Mouse (Mus musculus): ENCODE measurements around the gene Hnf4a.
"Not testable (repeated sequence)": the region's sequence is repeated elsewhere in the genome, so short reads cannot be mapped to it uniquely, and the experiment has no call there.

The Hnf4a gene

DNA sequence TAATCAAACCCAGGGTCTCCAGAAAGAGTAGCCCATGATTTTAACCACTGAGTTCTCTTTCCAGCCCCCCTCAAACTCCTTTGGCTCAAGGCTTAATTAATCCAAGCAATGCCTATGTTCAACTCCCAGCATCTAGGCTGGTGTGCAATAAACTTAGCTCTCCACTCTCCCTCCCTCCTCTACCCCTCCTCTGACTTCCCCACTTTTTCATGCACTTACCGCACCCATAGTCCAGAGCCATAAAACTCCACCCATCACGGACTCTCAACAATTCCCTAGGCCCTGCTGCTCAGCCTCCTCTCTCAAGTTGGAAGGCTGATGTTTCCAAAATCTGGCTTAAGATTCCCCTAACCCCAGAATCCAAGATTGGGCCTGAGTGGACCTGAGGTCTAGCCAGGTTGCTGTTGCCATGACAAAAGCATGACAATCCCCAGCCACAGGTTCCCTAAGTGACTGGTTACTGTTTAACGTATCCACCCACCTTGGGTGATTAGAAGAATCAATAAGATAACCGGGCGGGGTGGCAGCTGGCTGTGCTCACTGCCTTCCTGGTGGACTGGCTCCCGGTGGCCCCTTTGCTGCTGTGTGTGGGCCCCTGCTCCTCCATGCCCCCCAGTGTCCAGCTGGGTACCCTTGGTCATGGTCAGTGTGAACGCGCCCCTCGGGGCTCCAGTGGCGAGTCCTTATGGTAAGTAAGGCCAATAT lies at the start of gene Hnf4a:
Hnf4a (plus strand) TSS at position 509 of the 705 bp plus-strand sequence.
- no peak for DNase-seq (ENCODE audit: low read depth)

DNA sequence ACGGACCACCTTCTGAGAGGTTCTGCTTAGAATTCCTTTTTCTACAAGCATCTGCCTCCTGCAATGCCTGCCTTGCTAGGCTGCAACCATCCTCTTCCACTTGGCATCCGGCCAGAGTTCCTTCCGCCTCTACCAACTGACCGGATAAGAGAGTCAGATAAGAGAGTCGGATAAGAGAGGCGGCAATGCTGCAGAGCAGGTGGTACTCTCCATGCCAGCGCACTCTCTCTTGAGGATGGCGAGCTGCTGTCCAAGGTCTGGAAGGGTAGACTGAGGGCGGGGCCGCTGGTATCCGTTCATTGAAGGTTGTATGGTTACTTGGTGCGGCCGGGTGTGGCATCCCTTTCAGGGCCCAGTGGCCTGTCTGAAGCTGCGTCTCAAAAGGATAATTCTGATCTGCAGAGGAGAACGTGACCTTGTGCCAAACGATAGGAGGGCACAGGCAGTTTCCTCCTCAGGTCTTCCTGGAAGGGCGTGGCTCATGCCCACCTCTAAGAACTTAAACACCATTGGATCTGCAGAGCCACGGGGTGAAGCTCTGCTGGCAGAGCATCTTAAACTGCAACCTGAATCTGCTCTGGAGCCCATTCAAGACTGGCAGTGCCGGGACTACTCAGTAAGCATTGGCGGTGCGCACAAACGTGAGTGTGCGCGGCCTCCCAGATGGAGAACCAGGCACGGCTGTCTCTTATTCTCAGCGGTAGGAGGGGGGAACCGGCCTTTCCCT lies 47.9 kb upstream of the Hnf4a start:
- peak; percentile 7 for DNase-seq (ENCODE audit: low read depth)

DNA sequence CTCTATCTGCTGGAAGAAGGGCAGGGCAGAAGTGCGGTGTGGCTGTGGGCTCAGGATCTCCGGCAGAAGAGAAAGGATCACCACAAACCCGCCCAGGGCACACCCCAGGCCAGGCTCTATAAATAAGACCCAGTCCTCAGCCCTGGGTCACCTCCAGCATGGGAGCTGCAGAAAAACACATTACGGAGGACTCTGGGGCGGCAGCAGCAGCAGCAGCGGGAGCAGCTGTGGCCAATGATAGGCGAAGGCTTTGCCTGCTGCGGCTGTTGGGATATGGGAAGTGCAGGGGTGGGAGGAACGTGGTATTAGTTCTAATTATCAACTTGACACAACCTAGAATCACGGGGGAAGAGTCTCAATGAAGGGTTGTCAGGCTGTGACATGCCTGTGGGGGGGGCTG lies 47.2 kb upstream of the Hnf4a start:
- DNase-seq (ENCODE audit: low read depth) = no peak

DNA sequence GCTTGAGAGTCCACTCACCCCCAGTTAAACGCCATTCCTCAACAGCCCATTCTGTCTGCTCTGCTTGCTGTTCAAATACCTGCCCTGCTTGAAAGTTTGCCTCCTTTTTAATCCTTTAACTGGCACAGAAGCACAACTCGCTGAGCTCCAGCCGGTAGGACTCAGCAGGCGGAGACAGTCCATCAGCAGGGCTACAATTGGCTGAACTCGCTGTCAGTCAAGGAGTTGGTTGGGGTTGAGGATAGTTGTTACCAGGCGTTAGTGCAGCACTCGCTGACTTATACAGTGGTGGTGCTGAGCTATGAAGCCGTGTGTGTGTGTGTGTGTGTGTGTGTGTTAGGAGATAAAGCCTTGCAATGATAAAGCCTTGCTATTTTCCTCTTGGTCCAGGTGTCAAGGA lies 46.0 kb upstream of the Hnf4a start:
- no peak for DNase-seq (ENCODE audit: low read depth)

DNA sequence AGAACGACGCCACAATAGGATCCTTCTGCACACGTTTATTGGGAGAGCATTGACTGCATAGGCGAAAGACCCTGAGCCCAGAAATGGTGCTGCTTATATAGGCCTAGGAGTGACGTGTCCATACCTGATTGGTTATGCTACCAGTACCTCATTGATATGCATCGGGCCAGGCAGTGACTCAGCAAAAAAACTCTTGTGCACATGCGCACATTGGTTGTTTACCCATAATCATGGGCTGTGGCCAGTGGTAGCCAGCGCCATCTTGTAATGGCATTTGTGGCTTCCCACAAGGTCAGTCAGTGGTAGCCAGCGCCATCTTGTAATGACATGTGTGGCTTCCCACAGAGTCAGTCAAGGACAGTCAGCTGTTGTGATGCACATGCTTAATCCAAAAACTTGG lies 45.3 kb upstream of the Hnf4a start:
- not testable (repeated sequence) for DNase-seq (ENCODE audit: low read depth)

DNA sequence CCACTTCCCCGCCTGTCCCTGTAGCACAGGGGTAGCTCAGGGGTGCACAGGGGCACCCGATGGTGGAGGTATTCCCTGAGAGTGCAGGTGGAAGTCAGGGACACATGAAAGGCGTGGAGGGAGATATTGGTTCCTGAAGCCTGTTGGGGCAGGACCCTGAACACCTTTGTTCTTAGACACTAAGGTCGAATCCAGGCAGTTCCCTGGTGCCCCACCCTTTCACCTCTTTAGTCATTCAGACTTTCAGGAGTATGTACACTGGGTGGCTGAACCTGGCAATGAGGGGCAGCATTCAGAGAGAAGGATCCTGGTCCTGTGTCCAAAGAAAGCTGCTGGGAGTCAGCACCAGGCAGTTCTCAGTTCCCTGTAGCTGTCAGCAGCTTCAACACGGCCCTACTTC lies 44.2 kb upstream of the Hnf4a start:
- DNase-seq (ENCODE audit: low read depth) = no peak

DNA sequence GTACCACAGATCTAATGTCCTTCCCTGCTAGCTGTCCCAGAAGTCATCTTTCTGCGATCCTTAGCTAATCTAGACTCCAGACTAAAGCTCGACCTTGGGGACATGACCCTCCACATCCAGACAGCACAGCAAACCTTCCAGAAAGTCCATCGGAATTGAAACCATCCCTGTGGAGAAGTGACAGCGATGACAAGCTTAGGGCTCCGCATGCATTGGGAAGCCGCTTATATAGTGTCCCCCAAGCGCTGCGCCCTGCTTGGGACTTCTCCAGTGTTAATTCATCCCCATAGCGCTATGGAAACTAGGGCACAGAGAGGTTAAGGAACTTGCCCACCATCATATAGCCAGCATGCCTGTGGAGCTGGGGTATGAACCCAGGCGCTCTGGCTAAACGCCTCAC lies 43.8 kb upstream of the Hnf4a start:
- DNase-seq (ENCODE audit: low read depth) = no peak

DNA sequence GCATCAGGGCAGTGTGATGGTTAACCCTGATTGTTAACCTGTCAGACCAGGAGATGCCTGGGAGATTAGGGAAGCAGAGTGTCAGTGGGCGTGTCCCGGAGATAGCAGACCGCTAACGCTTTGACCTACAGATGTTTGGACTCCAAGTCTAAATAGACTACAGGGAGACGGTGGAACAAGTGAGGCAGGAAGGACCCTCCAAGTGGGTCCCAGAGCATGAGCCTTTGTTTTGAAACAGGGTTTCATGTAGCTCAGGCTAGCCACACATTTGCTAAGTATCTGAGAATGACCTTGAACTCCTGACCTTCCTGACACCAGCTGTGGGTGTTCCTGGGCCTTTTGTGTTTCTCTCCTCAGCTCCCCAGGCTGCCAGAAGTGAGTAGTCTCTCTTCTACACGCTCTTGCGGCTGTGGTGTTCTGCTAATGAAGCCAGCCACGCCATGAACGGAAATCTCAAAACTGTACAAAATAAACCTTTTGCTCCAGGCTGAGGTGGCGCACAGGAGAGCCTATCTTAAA lies 43.3 kb upstream of the Hnf4a start:
- DNase-seq (ENCODE audit: low read depth) = no peak

DNA sequence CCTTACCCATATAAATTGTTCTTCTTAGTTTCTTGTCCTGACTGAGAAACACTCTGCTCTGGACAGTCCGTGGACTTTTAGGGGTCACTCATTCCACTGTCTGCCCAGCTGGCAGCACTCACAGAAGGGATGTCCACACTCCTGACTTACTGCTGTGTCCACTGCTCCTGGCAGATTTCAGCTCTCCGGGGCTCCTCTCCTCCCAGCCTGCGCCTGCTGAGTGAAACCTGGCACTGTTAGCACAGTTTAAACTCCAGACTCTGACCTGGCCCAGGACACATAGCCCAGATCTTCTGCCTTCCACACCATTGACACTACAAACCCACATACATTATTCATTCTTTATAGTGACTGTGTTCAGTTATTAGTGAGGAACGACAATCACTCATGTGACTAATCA lies 42.6 kb upstream of the Hnf4a start:
- no peak for DNase-seq (ENCODE audit: low read depth)

DNA sequence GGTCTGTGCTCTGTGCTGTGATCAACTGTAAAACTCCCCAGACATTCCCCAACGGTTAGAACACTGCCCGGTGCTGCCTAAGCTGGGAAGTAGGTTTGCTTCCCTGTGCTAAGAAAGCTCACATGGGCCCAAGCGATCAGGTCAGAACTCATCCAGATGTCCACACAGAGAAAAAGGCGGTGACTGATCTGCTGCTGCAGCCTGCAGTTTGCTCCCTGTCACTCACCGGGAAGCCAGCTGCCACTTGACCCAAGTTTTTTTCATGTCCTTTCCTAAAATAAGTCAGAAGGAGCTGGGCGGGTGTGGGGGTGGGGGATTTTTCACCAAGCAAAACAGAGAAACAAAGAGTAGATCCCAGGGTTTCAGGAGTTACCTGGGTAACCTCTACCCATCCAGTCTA lies 42.0 kb upstream of the Hnf4a start:
- no peak for DNase-seq (ENCODE audit: low read depth)

DNA sequence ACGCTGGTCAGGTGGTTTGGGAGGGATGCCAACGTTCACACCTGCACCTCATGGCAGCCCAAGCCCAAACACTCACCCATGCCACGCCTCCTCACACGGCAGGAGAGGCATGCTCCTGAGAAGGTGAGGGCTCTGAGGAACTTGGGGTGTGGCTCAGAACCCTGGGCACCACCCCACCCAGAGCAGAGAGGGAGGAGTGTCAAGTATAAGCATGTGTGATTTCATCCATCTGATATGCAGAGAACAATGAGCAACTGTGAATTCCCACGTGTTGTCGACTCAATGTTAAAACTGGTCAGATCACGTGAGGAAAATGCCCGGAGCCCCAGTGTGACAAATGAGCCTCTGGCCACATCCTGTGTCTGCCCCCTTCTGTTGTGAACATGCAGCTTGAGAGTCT lies 39.8 kb upstream of the Hnf4a start:
- DNase-seq (ENCODE audit: low read depth) = no peak

DNA sequence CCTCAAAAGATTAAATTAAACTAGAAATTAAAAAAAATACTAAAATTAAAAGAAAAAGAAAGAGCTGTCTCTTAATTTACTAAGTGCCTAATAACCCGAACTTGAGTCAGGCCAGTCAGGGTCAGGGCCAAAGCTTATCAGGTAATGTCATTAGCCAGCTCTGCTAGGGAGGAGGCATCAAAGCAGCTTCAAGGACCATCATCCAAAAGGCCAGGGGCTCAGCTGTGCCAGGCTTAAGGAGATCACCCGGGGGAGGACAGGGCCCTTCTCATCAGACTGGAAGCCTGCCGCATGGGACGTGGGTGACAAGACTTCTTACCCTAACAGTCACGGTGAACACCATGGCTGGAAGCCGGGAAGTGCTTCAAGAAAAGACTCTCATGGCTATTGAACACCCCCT lies 39.0 kb upstream of the Hnf4a start:
- DNase-seq (ENCODE audit: low read depth) = no peak

DNA sequence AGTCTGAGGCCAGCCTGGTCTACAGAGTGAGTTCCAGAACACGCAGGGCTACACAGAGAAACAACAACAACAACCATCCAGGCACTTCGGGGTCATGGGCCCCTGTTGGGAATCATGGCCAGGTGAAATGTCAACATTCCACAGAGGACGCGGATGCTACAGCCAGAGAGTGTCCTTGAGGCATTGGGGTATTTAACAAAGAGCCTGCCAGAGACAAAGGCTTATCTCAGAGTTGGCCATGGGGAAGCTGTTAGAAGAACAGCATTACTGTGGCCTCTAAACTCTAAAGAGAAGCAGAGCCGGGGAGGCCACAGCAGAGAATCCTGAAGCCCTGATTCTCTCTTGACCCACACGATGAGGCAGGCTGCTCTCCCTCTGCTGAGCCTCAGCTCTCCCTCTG lies 37.7 kb upstream of the Hnf4a start:
- DNase-seq (ENCODE audit: low read depth) = no peak

DNA sequence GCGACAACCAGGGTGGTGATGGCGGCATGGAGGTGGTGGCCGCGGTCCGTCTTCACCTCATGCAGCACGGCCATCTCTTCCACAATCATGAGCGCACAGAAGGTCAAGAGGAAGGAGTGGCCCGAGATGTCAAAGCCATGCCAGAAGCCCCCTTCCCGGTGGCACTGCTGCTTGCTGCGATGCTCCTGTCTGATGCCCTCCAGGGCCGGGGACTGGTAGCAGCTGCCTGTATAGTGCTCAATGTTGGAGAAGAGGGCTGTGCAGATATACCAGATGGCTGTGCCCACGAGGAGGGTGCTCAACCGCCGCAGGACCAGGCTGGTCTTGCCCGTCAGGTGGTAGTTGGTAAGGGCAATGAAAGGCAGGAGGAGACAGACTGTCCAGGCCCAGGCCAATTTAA lies 36.9 kb upstream of the Hnf4a start:
- DNase-seq (ENCODE audit: low read depth) = no peak

DNA sequence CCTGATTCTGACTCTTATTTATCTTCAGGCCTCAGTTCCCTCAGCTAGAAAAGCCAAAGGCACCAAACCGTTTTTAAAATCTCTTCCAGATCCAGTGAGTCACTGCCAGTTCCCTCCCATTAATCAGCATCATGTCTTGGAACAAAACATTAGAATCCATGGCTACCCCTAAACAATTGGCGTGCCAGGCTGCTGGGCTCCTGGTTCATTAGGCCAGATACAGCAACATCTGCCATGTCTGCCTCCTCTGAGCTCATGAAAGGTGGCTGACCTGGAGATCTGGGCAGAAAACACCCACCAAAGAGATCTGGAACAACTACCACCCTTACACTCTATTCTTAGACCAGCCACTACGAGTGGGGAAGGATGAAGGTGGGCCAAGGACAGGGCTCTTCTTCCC lies 35.5 kb upstream of the Hnf4a start:
- DNase-seq (ENCODE audit: low read depth) = no peak

DNA sequence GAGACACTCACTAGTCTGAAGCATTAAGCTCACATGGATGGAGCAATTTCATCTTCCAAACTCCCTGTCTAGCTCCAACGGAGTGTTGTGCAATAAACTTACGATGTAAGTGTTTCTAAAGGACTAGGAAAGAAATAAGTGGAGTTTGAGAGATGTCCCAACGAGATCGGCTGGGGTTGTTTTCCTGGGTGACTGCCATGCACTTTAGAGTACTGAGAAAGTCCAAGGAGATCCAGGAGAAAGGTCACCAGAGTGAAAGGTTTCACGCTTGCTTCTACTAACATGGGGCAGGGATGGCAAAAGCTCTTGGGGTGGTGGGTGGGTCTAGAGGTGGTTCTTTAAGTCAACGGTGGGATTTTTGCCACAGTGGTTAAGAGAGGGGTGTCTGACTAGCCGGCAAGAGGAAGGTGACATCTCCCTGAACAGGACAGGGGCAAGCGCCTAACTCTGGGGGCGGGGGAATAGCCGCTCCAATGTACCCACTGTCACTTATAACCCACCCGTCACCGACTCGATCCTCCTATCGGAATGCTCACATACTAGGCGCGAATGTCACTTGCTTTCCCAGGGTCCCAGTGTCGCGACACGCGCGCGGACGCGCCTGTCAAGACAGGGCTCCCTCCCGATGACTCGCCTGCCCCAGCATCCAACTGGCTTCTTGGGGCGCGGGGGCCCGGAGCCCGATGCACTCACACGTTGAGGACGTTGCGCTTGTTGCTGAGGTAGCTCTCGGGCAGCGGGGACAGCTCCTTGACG lies 34.7 kb upstream of the Hnf4a start:
- DNase-seq (ENCODE audit: low read depth) = peak; percentile 11

DNA sequence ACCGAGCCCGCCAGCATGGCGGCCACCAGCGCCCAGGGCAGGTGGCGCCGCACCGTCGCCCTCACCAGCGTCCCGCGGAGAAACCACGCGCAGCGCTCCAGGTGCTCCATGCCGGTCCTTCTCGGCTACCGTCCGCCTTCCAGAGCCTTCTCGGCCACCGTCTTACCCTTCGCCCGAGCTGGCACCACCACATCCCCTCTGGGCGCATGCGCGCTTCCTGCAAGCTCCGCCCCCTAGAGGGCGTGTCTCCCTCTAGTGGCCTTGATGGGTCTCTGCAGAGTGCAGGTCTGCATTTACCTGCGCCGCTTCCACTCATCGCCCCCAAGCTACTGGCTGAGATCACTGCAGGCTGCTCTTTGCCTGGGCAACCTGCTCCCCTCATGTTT lies 34.1 kb upstream of the Hnf4a start, which contains the start of gene Fitm2:
Fitm2 (minus strand) TSS at position 164 of the 386 bp plus-strand sequence.
- DNase-seq (ENCODE audit: low read depth) = peak; percentile 96

DNA sequence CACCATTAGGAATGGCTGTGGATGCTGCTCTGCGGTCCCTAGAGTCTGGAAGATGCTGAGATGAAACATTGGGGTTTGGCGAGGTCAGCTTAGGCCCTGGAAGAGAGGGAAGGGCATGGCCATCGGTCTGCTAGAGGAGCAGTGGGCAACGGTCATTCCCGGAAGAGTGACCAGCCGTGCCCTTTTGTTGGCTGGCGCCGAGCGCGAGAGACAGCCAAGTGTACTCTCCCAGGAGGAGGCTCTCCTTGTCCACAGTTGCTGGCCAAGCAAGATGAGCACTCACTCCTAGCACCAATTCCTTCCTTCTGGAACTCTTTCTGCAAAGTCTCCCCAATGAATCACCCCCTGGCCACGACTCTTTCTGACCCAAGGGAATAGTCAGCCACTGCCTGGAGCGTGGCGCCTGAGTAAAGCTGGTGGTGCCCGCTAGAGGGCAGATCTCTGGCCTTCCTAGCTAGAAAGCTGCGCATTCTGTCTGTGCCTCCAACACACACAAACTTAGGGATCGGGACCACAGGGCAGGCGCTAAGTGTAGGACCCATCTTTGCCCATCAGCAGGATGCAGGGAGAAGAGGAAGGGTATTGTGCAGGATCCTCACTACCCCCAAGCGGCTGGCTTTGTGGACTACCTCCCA lies 26.3 kb upstream of the Hnf4a start:
- DNase-seq (ENCODE audit: low read depth) = no peak

DNA sequence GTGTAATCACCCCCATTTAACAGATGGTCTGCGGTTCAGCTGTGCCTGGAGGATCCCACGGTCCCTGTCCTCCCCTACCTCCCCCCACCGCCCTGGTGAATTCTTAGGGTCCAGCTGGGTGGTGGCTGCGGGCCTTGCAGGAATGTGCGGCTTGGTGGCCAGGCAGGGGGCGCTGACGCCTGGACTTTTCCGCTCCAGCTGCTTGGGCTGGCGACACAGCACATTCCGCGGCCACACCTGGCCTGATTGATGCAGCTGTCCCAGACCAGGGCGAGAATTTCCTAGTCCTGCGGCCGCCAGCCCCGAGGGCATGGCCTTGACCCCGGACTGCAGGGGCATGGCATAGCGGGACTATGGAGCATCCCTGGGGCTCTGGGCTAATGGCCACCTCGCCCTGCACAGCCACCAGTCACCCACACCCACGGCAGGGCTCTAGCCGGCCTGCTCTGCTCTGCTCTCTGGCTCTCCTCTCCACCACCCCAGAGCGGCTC lies 25.0 kb upstream of the Hnf4a start:
- DNase-seq (ENCODE audit: low read depth) = no peak

DNA sequence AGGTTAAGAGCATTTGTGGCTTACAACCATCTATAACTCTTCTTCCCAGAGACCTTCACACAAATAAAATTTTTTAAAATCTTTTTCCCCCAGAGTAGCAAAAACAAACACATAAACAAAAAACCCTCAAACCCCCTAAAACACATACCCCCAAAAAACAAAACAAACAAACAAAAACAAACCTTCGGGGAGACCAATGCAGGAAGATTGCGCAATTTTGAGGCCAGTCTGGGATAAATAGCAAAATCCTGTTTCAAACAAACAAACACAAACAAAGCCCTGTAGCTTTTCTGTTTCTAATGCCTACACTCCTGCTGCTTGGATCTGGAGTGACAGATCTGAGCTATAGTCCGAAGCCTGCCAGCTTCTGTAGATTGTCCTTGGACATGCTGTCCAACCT lies 19.2 kb upstream of the Hnf4a start:
- no peak for DNase-seq (ENCODE audit: low read depth)

DNA sequence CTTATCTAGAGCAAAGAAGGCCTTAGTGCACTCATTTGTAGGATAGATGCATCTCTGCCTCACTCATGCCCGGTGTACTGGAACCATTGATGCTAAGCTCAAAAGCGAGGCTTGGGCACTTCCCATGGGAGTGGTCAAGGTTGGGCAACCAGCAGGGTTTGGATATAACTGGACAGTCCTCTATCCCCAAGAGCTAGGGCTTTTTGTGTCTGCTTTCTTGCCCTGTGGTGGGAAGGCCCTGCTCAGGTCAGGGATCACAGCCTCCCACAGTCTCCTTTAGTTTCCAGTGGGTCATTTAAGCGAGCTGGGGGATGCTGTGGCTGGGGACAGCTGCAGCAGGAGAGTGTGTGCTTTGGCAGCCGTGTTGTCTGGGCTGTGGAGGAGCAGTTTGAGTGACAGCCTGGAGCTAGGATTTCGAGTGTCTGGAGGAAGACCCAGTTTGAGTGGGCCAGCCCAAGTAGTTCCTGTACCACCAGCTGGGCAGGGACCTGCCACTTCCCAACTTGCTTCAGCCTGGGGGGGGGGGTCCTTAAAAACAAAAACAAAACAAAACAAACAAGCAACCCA lies 16.8 kb upstream of the Hnf4a start:
- DNase-seq (ENCODE audit: low read depth) = no peak

DNA sequence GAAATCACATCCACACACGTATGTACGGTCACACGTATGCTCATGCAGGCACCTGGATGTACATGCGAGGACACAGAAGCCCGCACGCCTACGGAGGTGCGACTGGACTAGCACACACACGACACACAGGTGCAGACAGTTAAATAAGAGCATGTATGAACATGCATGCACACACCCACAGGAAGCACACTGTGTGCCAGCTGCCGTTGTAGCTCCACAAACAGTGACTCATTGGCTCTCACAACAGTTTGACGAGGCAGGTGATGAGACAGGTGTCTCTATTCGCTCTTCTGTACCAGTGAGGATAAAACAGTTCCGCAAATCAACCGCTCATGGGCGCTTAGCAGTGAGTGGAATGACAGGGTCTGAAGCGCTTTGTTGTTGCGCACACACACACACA lies 16.0 kb upstream of the Hnf4a start:
- no peak for DNase-seq (ENCODE audit: low read depth)
